Mouse (Mus musculus) forebrain, embryonic 10.5 days (tissue): ENCODE results near the gene Slc13a3. TPM values are rescaled to one million over a fixed set of nuclear protein-coding genes. Genes with fewer than 3 reads are reported as not detected.
A peak's percentile ranks its signal among the peaks of the same experiment; 100 is the strongest.

ENCODE experiments used
- DNase-seq: peaks from one replicate; pipeline ENCODE4 v3.0.0-alpha.2; 2017; ENCODE audit warnings: low spot score; ENCODE audit errors: extremely low spot score
- H3K27ac ChIP-seq: fragments of 300-500 bp; sonication (generic); 2 replicates; pipeline ENCODE4 v1.5.1; 2016; ENCODE audit warnings: mild to moderate bottlenecking
- H3K27me3 ChIP-seq: fragments of 300-500 bp; sonication (generic); 2 replicates; pipeline ENCODE4 v1.6.1; 2016; ENCODE audit warnings: mild to moderate bottlenecking; ENCODE audit not compliant: poor library complexity, severe bottlenecking
- H3K36me3 ChIP-seq: fragments of 300-500 bp; sonication (generic); replicated peaks from 2 replicates; pipeline ENCODE4 v1.6.1; 2016; ENCODE audit warnings: mild to moderate bottlenecking, moderate library complexity
- H3K4me1 ChIP-seq: fragments of 300-500 bp; sonication (generic); 2 replicates; pipeline ENCODE4 v1.6.1; 2016
- H3K4me3 ChIP-seq: fragments of 300-500 bp; sonication (generic); 2 replicates; pipeline ENCODE4 v1.5.1; 2016; ENCODE audit warnings: mild to moderate bottlenecking, moderate library complexity
- H3K9me3 ChIP-seq: fragments of 300-500 bp; sonication (generic); 2 replicates; pipeline ENCODE4 v1.6.1; 2016; ENCODE audit warnings: mild to moderate bottlenecking, moderate library complexity
- WGBS: fragments of 180-500 bp; shearing (Covaris S2); methylation state at CpG from one replicate; pipeline ENCODE4 v1.1.7; 2016; 5-methylcytosine and 5-hydroxymethylcytosine counted together
- polyA plus RNA-seq: library from polyadenylated mRNA; unstranded; fragments of >200 nt; fragmentation: Nextera tagmentation; extraction: Ambion mirVana; gene quantifications from 2 replicates; pipeline ENCODE4 v1.2.1, GENCODE M21; 2016

The Slc13a3 gene
- polyA plus RNA-seq, 1 experiment from 2014 or later: 0.69 TPM

- no peaks in the 10 kb centered on the region for H3K27me3 ChIP-seq
- H3K4me3 ChIP-seq: no peak overlapping the region
- 72% methylated on average over 4 of the region's 4 CpGs for WGBS
- H3K27ac ChIP-seq: peak overlapping the region; percentile 79
- no peaks in the 10 kb centered on the region for H3K36me3 ChIP-seq
- no peak for DNase-seq
- peaks cover 58% of the 10 kb centered on the region for H3K4me1 ChIP-seq
- no peaks in the 10 kb centered on the region for H3K9me3 ChIP-seq
These were observed 53.3 kb downstream of the Slc13a3 start for GRCm38 (mm10) chr2:165419670-165420111.

DNA sequence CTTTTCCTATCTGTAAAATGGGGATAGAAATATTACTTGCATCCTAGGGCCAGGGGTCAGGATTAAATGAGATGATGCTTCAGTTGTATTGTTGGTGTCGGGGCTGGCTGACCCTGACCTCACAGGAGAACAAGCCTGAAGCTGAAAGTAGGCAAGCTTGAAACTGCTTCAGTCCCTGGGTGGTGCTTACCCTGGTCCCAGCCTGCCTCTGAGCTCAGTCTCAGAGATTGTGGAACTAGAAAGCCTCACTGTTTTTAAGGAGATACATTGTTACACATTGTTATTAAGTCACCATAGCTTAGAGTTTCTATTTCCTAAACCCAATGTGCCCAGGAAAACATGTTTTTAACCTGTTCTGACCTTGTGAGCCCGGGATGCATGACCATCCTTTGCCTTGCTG is 54.5 kb downstream of the Slc13a3 start:
- 72% methylated on average over 2 of the region's 2 CpGs for WGBS
- Histone ChIP-seq H3K4me3 (no peak overlapping the region), H3K27ac (no peak overlapping the region), H3K27me3 (no peaks in the 10 kb centered on the region), H3K36me3 (no peaks in the 10 kb centered on the region), H3K9me3 (no peaks in the 10 kb centered on the region), H3K4me1 (peaks cover 69% of the 10 kb centered on the region)
- DNase-seq: no peak

- peaks cover 65% of the 10 kb centered on the region for H3K4me1 ChIP-seq
- no peaks in the 10 kb centered on the region for H3K9me3 ChIP-seq
- H3K27me3 ChIP-seq: no peaks in the 10 kb centered on the region
- DNase-seq: no peak
- H3K27ac ChIP-seq: peak overlapping the region; percentile 83
- WGBS: 70% methylated on average over 7 of the region's 7 CpGs
- H3K4me3 ChIP-seq: no peak overlapping the region
- no peaks in the 10 kb centered on the region for H3K36me3 ChIP-seq
These were observed 55.7 kb downstream of the Slc13a3 start for GRCm38 (mm10) chr2:165417291-165417690.

GRCm38 (mm10) chr2:165415795-165416194 is 57.2 kb downstream of the Slc13a3 start:
- Histone ChIP-seq H3K9me3 (no peaks in the 10 kb centered on the region), H3K36me3 (no peaks in the 10 kb centered on the region), H3K4me3 (no peak overlapping the region), H3K27me3 (no peaks in the 10 kb centered on the region), H3K27ac (peak overlapping the region; percentile 83), H3K4me1 (peaks cover 61% of the 10 kb centered on the region)
- WGBS: 56% methylated on average over 6 of the region's 6 CpGs
- no peak for DNase-seq

- H3K4me1 ChIP-seq: peaks cover 55% of the 10 kb centered on the region
- H3K27ac ChIP-seq: peak overlapping the region; percentile 83
- no peaks in the 10 kb centered on the region for H3K9me3 ChIP-seq
- 44% methylated on average over 11 of the region's 11 CpGs for WGBS
- DNase-seq: no peak
- H3K27me3 ChIP-seq: no peaks in the 10 kb centered on the region
- no peaks in the 10 kb centered on the region for H3K36me3 ChIP-seq
- no peak overlapping the region for H3K4me3 ChIP-seq
These were observed 57.8 kb downstream of the Slc13a3 start for GRCm38 (mm10) chr2:165415141-165415721.

DNA sequence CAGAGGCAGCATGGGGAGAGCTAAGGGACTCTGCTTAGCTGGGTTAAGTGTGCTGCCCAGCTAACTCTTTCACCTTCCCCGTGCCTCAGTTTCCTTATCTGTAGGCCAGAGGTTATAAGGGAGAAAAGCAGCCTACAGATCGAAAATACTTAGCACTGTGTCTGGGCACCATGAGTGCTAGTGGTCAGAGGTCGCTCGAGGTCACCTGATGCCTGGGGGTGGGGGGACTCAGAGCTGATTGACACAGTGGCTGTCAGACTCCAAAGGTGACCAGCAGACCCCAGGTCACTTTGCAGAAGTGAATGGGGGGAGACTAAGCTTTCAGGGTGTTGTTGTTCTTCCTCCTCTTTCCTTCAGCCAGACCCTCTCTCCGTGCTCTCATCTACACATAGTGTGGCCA is 58.7 kb downstream of the Slc13a3 start:
- H3K27me3 ChIP-seq: no peaks in the 10 kb centered on the region
- H3K27ac ChIP-seq: peak overlapping the region; percentile 83
- no peaks in the 10 kb centered on the region for H3K9me3 ChIP-seq
- 71% methylated on average over 5 of the region's 5 CpGs for WGBS
- DNase-seq: no peak
- H3K4me3 ChIP-seq: no peak overlapping the region
- H3K4me1 ChIP-seq: peaks cover 46% of the 10 kb centered on the region
- H3K36me3 ChIP-seq: no peaks in the 10 kb centered on the region

DNA sequence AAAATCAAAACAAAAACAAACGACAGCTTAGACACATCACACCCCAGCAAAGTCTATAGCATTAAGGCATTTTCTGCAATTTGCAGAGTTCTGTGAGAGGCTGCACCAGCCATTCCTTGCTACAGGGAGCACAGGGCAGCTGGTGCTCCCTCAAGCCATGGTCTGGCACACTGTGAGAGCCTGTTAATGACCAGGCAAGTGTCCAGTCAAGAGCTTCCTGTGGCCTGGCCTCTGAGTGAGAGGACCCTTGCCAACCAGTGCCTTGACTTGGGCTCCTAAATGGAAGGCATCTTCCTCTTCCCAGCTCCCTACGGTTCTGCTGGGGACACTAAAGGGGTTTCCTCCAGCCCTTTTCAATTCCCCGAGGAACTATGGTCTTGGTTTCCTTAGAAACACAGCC is 59.1 kb downstream of the Slc13a3 start:
- peak overlapping the region; percentile 83 for H3K27ac ChIP-seq
- H3K27me3 ChIP-seq: no peaks in the 10 kb centered on the region
- H3K4me3 ChIP-seq: no peak overlapping the region
- no peaks in the 10 kb centered on the region for H3K9me3 ChIP-seq
- H3K4me1 ChIP-seq: peaks cover 42% of the 10 kb centered on the region
- H3K36me3 ChIP-seq: no peaks in the 10 kb centered on the region
- 56% methylated on average over 3 of the region's 3 CpGs for WGBS
- no peak for DNase-seq

- Histone ChIP-seq H3K27ac (no peak overlapping the region), H3K36me3 (no peaks in the 10 kb centered on the region), H3K4me3 (no peak overlapping the region), H3K27me3 (no peaks in the 10 kb centered on the region), H3K4me1 (peaks cover 19% of the 10 kb centered on the region), H3K9me3 (no peaks in the 10 kb centered on the region)
- 54% methylated on average over 10 of the region's 10 CpGs for WGBS
- DNase-seq: peak; percentile 70
These were observed 65.2 kb downstream of the Slc13a3 start for GRCm38 (mm10) chr2:165407700-165408301.

DNA sequence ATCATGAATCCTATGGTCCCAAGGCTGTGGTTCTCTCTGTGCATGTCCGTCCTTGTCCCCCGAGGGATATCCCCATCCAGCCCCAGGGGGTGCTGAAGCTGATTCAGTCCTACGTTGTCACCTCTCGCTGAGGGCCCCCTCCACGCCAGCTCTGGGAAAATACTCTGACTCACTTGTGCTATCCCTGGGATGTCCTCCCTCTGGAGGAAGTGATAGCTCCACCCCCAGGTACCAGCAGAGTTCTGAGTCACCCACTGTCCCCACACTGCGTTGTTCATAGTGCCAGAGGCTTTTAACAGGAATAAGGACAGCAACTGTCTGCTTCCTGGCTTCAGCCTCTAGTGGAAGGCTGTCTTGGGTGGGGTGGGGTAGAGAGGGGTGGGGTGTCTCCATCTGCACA is 67.7 kb downstream of the Slc13a3 start:
- 0 out of 2 replicates have a peak overlapping the region, but pooled peaks have one; percentile 40 for H3K27ac ChIP-seq
- 63% methylated on average over 6 of the region's 6 CpGs for WGBS
- H3K4me1 ChIP-seq: peaks cover 32% of the 10 kb centered on the region

GRCm38 (mm10) chr2:165404951-165405350 is 68.1 kb downstream of the Slc13a3 start:
- no peaks in the 10 kb centered on the region for H3K9me3 ChIP-seq
- no peaks in the 10 kb centered on the region for H3K27me3 ChIP-seq
- H3K4me1 ChIP-seq: peaks cover 32% of the 10 kb centered on the region
- 82% methylated on average over 9 of the region's 9 CpGs for WGBS
- H3K27ac ChIP-seq: peak overlapping the region; percentile 40; the same call in 1 of the 2 replicates
- no peaks in the 10 kb centered on the region for H3K36me3 ChIP-seq
- H3K4me3 ChIP-seq: no peak overlapping the region
- DNase-seq: no peak

More for the DNA sequence above, 67.7 kb downstream of the Slc13a3 start:
- H3K27me3 ChIP-seq: no peaks in the 10 kb centered on the region
- H3K4me3 ChIP-seq: no peak overlapping the region
- no peaks in the 10 kb centered on the region for H3K9me3 ChIP-seq
- no peak for DNase-seq
- no peaks in the 10 kb centered on the region for H3K36me3 ChIP-seq

DNA sequence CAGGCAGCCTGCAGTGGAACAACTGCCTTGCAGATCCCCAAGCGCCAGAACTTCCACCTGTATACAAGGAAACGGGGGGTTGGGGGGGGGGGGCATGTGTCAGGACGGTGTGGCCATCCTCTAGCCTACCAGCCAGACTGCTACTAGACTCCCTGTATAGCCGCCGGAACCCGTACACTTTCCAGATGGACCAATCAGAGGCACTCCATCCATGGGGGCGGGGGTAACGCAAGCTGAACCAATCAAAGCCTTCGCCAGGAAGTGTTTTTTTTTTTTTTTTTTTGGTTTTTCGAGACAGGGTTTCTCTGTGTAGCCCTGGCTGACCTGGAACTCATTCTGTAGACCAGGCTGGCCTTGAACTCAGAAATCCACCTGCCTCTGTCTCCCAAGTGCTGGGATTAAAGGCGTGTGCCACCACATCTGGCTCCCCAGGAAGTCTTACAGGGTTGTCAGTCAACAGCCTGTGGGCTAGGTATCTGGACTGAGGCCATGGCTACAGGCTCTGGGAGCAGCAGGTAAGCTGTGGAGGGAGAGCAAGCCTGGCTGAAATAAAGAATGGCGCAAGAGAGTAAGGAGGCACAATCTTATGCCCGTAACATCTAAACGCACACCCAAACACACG is 74.8 kb downstream of the Slc13a3 start:
- Histone ChIP-seq H3K4me3 (0 out of 2 replicates have a peak overlapping the region, but pooled peaks have one; percentile 15), H3K4me1 (peaks cover 42% of the 10 kb centered on the region), H3K9me3 (no peaks in the 10 kb centered on the region), H3K27me3 (no peaks in the 10 kb centered on the region), H3K27ac (peak overlapping the region; percentile 74), H3K36me3 (no peaks in the 10 kb centered on the region)
- no peak for DNase-seq
- 57% methylated on average over 15 of the region's 15 CpGs for WGBS

GRCm38 (mm10) chr2:165397502-165398163 is 75.4 kb downstream of the Slc13a3 start:
- Histone ChIP-seq H3K27me3 (no peaks in the 10 kb centered on the region), H3K4me1 (peaks cover 42% of the 10 kb centered on the region), H3K27ac (peak overlapping the region; percentile 74), H3K36me3 (no peaks in the 10 kb centered on the region), H3K4me3 (peak overlapping the region; percentile 15; the same call in 1 of the 2 replicates), H3K9me3 (no peaks in the 10 kb centered on the region)
- 72% methylated on average over 23 of the region's 23 CpGs for WGBS
- DNase-seq: no peak
